Comparison of ENCODE assay signal across 10 mouse cellular contexts in the genomic region with DNA sequence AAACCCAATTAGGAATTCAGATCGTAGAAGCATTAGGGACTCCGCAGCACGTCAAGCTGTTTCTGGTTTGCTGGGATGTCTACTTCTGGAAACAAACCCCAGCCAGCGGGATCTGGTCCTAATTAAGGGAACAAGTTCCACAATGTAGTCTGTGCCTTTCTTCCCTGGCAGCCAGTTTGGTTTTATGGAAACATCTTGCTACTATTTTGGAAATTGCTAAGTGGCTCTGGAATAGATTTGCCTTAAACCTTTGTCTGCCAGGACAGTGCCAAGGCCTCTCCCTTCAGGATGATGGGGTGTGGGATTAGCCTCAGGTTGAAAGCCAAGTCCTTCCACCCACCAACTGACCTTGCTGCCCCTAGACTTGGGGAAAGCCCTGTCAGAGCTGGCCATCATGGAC.
DNase-seq lines count a peak whose midpoint lies in the region; ATAC-seq lines count a peak whose summit lies in the region.
"Had no signal": no experiment of that assay in that cellular context is flagged by ENCODE, and none has a peak within 500 bp of the region (broad histone marks: within the 10 kb centered on the region; RNA-seq: fewer than 3 reads in every experiment).

No protein-coding gene starts in this region.

- peaks cover 4% of the 10 kb centered on the region; the same call in 1 of the 2 replicates for H3K4me1 ChIP-seq in hindbrain, embryonic 11.5 days (replicated peaks; ENCODE audit: control insufficient read depth, insufficient read depth, low read length)
- peaks cover 34% of the 10 kb centered on the region for H3K4me1 ChIP-seq in limb, embryonic 15.5 days

- H3K9me3 ChIP-seq in hindbrain, embryonic 11.5 days (ENCODE audit: control insufficient read depth, low read length) = no peaks in the 10 kb centered on the region
- H3K9me3 ChIP-seq in limb, embryonic 15.5 days = no peaks in the 10 kb centered on the region

- no peaks in the 10 kb centered on the region for H3K27me3 ChIP-seq in hindbrain, embryonic 11.5 days (ENCODE audit: control insufficient read depth, insufficient read depth, low read length)
- peaks cover 22% of the 10 kb centered on the region for H3K27me3 ChIP-seq in limb, embryonic 15.5 days

- 23% methylated on average over 4 of the region's 4 CpGs for WGBS in hindbrain, embryonic 11.5 days
- 22% methylated on average over 4 of the region's 4 CpGs for whole genome bisulfite sequencing in limb, embryonic 15.5 days

- DNase-seq in Muller cell, postnatal 12 days (ENCODE audit: inconsistent ontology term) = peak; percentile 94
- peak; percentile 86 for DNase-seq in embryo, embryonic 11 days
- peak; percentile 54 for DNase-seq in hindbrain, embryonic 11.5 days (ENCODE audit: low spot score)
- no peak for DNase-seq in gastrocnemius, adult 8-10 months (ENCODE audit: low spot score in 2 of 2)
- no peak for DNase-seq in gastrocnemius, postnatal 14 days
- no peak for DNase-seq in kidney, postnatal 25 days
- DNase-seq: thymus, adult 18-20 months had no signal

- H3K36me3 ChIP-seq in hindbrain, embryonic 11.5 days (ENCODE audit: control insufficient read depth, insufficient read depth, low read length) = no peaks in the 10 kb centered on the region
- no peaks in the 10 kb centered on the region for H3K36me3 ChIP-seq in limb, embryonic 15.5 days

- ATAC-seq in hindbrain, embryonic 11.5 days (ENCODE audit: low FRiP score) = no peak
- peak; percentile 66; the same call in 1 of the 2 replicates for ATAC-seq in limb, embryonic 15.5 days (ENCODE audit: insufficient number of reproducible peaks, low FRiP score, low TSS enrichment, low read depth)
- no peak for ATAC-seq in megakaryocyte progenitor cell, adult 5-6 weeks (replicated peaks; ENCODE audit: poor library complexity)

- intact Hi-C loops in gastrocnemius, postnatal 14 days (cut with DNase I; ENCODE audit: low total_unique reads) = no loop called here

- H3K27ac ChIP-seq in hindbrain, embryonic 11.5 days (ENCODE audit: low read depth, low read length) = peak overlapping the region; percentile 82
- peak overlapping the region; percentile 65 for H3K27ac ChIP-seq in limb, embryonic 15.5 days

- H3K4me3 ChIP-seq in hindbrain, embryonic 11.5 days (ENCODE audit: low read depth, low read length) = no peak overlapping the region
- no peak overlapping the region for H3K4me3 ChIP-seq in limb, embryonic 15.5 days
- H3K4me3 ChIP-seq: erythroblast, embryonic 14.5 days had no signal

- 0 out of 2 replicates have a peak overlapping the region, but pooled peaks have one; percentile 2 for H3K9ac ChIP-seq in hindbrain, embryonic 11.5 days (ENCODE audit: low read depth, low read length)
- H3K9ac ChIP-seq in limb, embryonic 15.5 days = no peak overlapping the region

- peak overlapping the region; percentile 2; the same call in 1 of the 2 replicates for H3K4me2 ChIP-seq in hindbrain, embryonic 11.5 days (replicated peaks; ENCODE audit: low read depth, low read length)
- H3K4me2 ChIP-seq in limb, embryonic 15.5 days = peak overlapping the region; percentile 35; the same call in 1 of the 2 replicates

Comparison
In these comparisons a context has a peak if more than half of its experiments do, and no peak if none do; other contexts are left out.
1. DNase-seq: peak in Muller cell, postnatal 12 days (single experiment), embryo, embryonic 11 days (single experiment) and hindbrain, embryonic 11.5 days (single experiment); none in gastrocnemius, adult 8-10 months (0 of 2), gastrocnemius, postnatal 14 days (single experiment) and kidney, postnatal 25 days (0 of 2).